Mouse (Mus musculus): ENCODE data around the gene Gm9945.

GRCm38 (mm10) chr11:53530001-53530400, 50.0 kb downstream of the Gm9945 start:
- TF ChIP-seq HCFC1 (IDR thresholded peaks at IDR 0.05; ENCODE audit: low read depth, low read length) (no peak), KAT2A (IDR thresholded peaks at IDR 0.05; ENCODE audit: insufficient replicate concordance, low read length) (no peak), POLR2A (IDR thresholded peaks at IDR 0.05; ENCODE audit: low read depth, low read length) (no peak), SIN3A (IDR thresholded peaks at IDR 0.05; ENCODE audit: low read length) (no peak), CHD1 (IDR thresholded peaks at IDR 0.05; ENCODE audit: low read depth, low read length) (no peak), MXI1 (IDR thresholded peaks at IDR 0.05; ENCODE audit: low read depth, low read length) (no peak), CTCF (conservative IDR thresholded peaks at IDR 0.05 in 1 of 2, IDR thresholded peaks at IDR 0.05 in 1 of 2; ENCODE audit: low read depth in 2 of 2, low read length in 2 of 2) (no peak), MAFK (IDR thresholded peaks at IDR 0.05; ENCODE audit: insufficient replicate concordance, low read length) (no peak), GABPA (IDR thresholded peaks at IDR 0.05; ENCODE audit: insufficient replicate concordance, low read depth, low read length) (no peak), MEF2A (IDR thresholded peaks at IDR 0.05; ENCODE audit: borderline replicate concordance, low read depth, low read length) (no peak), NRF1 (IDR thresholded peaks at IDR 0.05; ENCODE audit: low read depth, low read length) (no peak), BHLHE40 (IDR thresholded peaks at IDR 0.05; ENCODE audit: low read depth, low read length) (no peak), MAZ (IDR thresholded peaks at IDR 0.05; ENCODE audit: low read depth, low read length) (no peak), ZC3H11A (IDR thresholded peaks at IDR 0.05; ENCODE audit: low read depth, low read length) (no peak)

All from CH12.LX (cell line).